Mouse (Mus musculus) intestine, embryonic 16.5 days (tissue): Measurements from ENCODE around the gene Gm14295. TPM values are rescaled to one million over a fixed set of nuclear protein-coding genes. Genes with fewer than 3 reads are reported as not detected.
"Not testable (repeated sequence)": the region's sequence is repeated elsewhere in the genome, so short reads cannot be mapped to it uniquely, and the experiment has no call there.

Experiments used
- ATAC-seq: fragments of 200-750 bp; cut with Nextera tagmentation; 2 replicates; pipeline ENCODE4 v1.8.0; 2017; ENCODE audit warnings: moderate TSS enrichment, moderate library complexity
- H3K27ac ChIP-seq: fragments of 300-500 bp; sonication (generic); 2 replicates; pipeline ENCODE4 v1.5.1; 2014; ENCODE audit warnings: mild to moderate bottlenecking, low read length
- H3K27me3 ChIP-seq: fragments of 300-500 bp; sonication (generic); replicated peaks from 2 replicates; pipeline ENCODE4 v1.6.1; 2014; ENCODE audit warnings: low read length, control low read depth, mixed read lengths; ENCODE audit not compliant: control insufficient read depth, insufficient read depth
- H3K36me3 ChIP-seq: fragments of 300-500 bp; sonication (generic); 2 replicates; pipeline ENCODE4 v1.6.1; 2014; ENCODE audit warnings: low read length, control low read depth; ENCODE audit not compliant: control insufficient read depth, insufficient read depth
- H3K4me1 ChIP-seq: fragments of 300-500 bp; sonication (generic); 2 replicates; pipeline ENCODE4 v1.6.1; 2014; ENCODE audit warnings: low read length, control low read depth, mixed read lengths; ENCODE audit not compliant: control insufficient read depth, insufficient read depth
- H3K4me2 ChIP-seq: fragments of 300-500 bp; sonication (generic); 2 replicates; pipeline ENCODE4 v1.6.1; 2014; ENCODE audit warnings: low read depth, low read length, control low read depth
- H3K4me3 ChIP-seq: fragments of 300-500 bp; sonication (generic); 2 replicates; pipeline ENCODE4 v1.5.1; 2014; ENCODE audit warnings: mild to moderate bottlenecking, low read length
- H3K9ac ChIP-seq: fragments of 300-500 bp; sonication (generic); 2 replicates; pipeline ENCODE4 v1.6.1; 2014; ENCODE audit warnings: low read depth, low read length
- H3K9me3 ChIP-seq: fragments of 300-500 bp; sonication (generic); 2 replicates; pipeline ENCODE4 v1.6.1; 2016; ENCODE audit warnings: low read length, control low read depth; ENCODE audit not compliant: control insufficient read depth
- WGBS: fragments of 180-500 bp; shearing (Covaris S2); extraction: QIAGEN DNeasy Blood & Tissue Kit; methylation state at CpG from one replicate; pipeline ENCODE4 v1.1.7; 2014; 5-methylcytosine and 5-hydroxymethylcytosine counted together
- polyA plus RNA-seq: library from polyadenylated mRNA; unstranded; fragments of >200 nt; fragmentation: Nextera tagmentation; extraction: Ambion mirVana; gene quantifications from 2 replicates; pipeline ENCODE4 v1.2.1, GENCODE M21; 2015

Gm14295 gene
- 9.4 and 12.5 TPM in 2 replicates for polyA plus RNA-seq

GRCm38 (mm10) chr2:176798312-176798711 is at the start of gene Gm14295:
Gm14295 (plus strand) TSS chr2:176798612.
- H3K36me3 ChIP-seq, H3K9me3 ChIP-seq, H3K27me3 ChIP-seq, H3K27ac ChIP-seq, H3K4me1 ChIP-seq, ATAC-seq: not testable (repeated sequence)
- WGBS: no CpG with 5 or more reads among the region's 6 CpGs
- H3K4me2 ChIP-seq: 0 out of 2 replicates have a peak within 1 kb of the TSS, but pooled peaks have one; percentile 30
- peak within 1 kb of the TSS; percentile 55; the same call in 1 of the 2 replicates for H3K9ac ChIP-seq
- H3K4me3 ChIP-seq: peak within 1 kb of the TSS; percentile 46

- WGBS: 8% methylated on average over 13 of the region's 15 CpGs
- H3K27ac ChIP-seq: not testable (repeated sequence)
Observed at GRCm38 (mm10) chr2:176798785-176799184, 373 bp downstream of the Gm14295 start.

GRCm38 (mm10) chr2:176830840-176831239 is 32.4 kb downstream of the Gm14295 start, which contains the start of gene Gm14408:
Gm14408 (plus strand) TSS chr2:176831140.
- 88% methylated on average over 1 of the region's 3 CpGs for whole genome bisulfite sequencing
- H3K4me3 ChIP-seq, ATAC-seq, H3K4me2 ChIP-seq, H3K9me3 ChIP-seq, H3K4me1 ChIP-seq, H3K27me3 ChIP-seq, H3K36me3 ChIP-seq, H3K27ac ChIP-seq, H3K9ac ChIP-seq: not testable (repeated sequence)

More at GRCm38 (mm10) chr2:176798785-176799184, 373 bp downstream of the Gm14295 start:
- not testable (repeated sequence) for H3K9me3 ChIP-seq, ATAC-seq, H3K36me3 ChIP-seq, H3K4me1 ChIP-seq, H3K27me3 ChIP-seq
- Histone ChIP-seq H3K9ac (peak overlapping the region; percentile 55; the same call in 1 of the 2 replicates), H3K4me2 (0 out of 2 replicates have a peak overlapping the region, but pooled peaks have one; percentile 30), H3K4me3 (peak overlapping the region; percentile 46)

Other genes with a start within 250 kb of the Gm14295 start
- 14.5 and 14.7 TPM in 2 replicates for gene Gm14308, start 162.3 kb upstream of the Gm14295 start, polyA plus RNA-seq
- gene Zfp973, start 128.1 kb upstream of the Gm14295 start, polyA plus RNA-seq: 6.2 and 7.4 TPM in 2 replicates
- gene Gm14305, start 90.3 kb upstream of the Gm14295 start, polyA plus RNA-seq: 19.8 and 21.0 TPM in 2 replicates
- not detected in 2 replicates for gene Gm14408, start 32.5 kb downstream of the Gm14295 start, polyA plus RNA-seq
- 7.9 and 8.8 TPM in 2 replicates for gene Gm14296, start 129.2 kb downstream of the Gm14295 start, polyA plus RNA-seq
- 5.3 and 6.8 TPM in 2 replicates for gene Gm14419, start 202.3 kb downstream of the Gm14295 start, polyA plus RNA-seq